Mouse (Mus musculus) central nervous system, embryonic 14 days (tissue): ENCODE results near the gene Fibp. TPM values are rescaled to one million over a fixed set of nuclear protein-coding genes. Genes with fewer than 3 reads are reported as not detected.

Experiments used
- polyA plus RNA-seq: library from polyadenylated mRNA; depleted of rRNA; stranded (reverse); fragments of >200 nt; gene quantifications from 2 replicates; pipeline ENCODE4 v1.2.3, GENCODE M21; 2012; rRNA removed

The Fibp gene
- 216 and 221 TPM in 2 replicates for polyA plus RNA-seq

GRCm38 (mm10) chr19:5460465-5460911 lies at the start of gene Fibp:
Fibp (plus strand) TSS chr19:5460615.

GRCm38 (mm10) chr19:5424782-5425741 lies 35.4 kb upstream of the Fibp start, which contains the start of the genes Drap1 and AI837181:
Drap1 (minus strand) TSS chr19:5424979.
AI837181 (plus strand) TSS chr19:5425144.

GRCm38 (mm10) chr19:5447515-5448353 lies 12.7 kb upstream of the Fibp start, which contains the start of gene Fosl1:
Fosl1 (plus strand) TSS chr19:5447547.

GRCm38 (mm10) chr19:5457746-5458442 lies 2.5 kb upstream of the Fibp start, which contains the start of gene Ccdc85b:
Ccdc85b (minus strand) TSS chr19:5457894.

GRCm38 (mm10) chr19:5468374-5468773 lies 8.0 kb downstream of the Fibp start, which contains the start of gene Ctsw:
Ctsw (minus strand) TSS chr19:5468507.

GRCm38 (mm10) chr19:5473720-5474119 lies 13.3 kb downstream of the Fibp start, which contains the start of gene Efemp2:
Efemp2 (plus strand) TSS chr19:5473954.

GRCm38 (mm10) chr19:5487768-5488550 lies 27.5 kb downstream of the Fibp start, which contains the start of gene Mus81:
Mus81 (minus strand) TSS chr19:5488402.

GRCm38 (mm10) chr19:5490313-5490897 lies 30.0 kb downstream of the Fibp start, which contains the start of gene Cfl1:
Cfl1 (plus strand) TSS chr19:5490455.

GRCm38 (mm10) chr19:5503687-5504086 lies 43.3 kb downstream of the Fibp start, which contains the start of gene 1700020D05Rik:
1700020D05Rik (minus strand) TSS chr19:5503787.

GRCm38 (mm10) chr19:5510031-5511026 lies 49.9 kb downstream of the Fibp start, which contains the start of gene Snx32:
Snx32 (minus strand) TSS chr19:5510538.

Other genes starting within 250 kb of the Fibp start
- 45.1 and 54.2 TPM in 2 replicates for gene Pacs1, start 187.5 kb upstream of the Fibp start, polyA plus RNA-seq
- gene Sf3b2, start 165.2 kb upstream of the Fibp start, polyA plus RNA-seq: 197 and 209 TPM in 2 replicates
- gene Gal3st3, start 162.3 kb upstream of the Fibp start, polyA plus RNA-seq: 35.0 and 36.4 TPM in 2 replicates
- gene Catsper1, start 124.9 kb upstream of the Fibp start, polyA plus RNA-seq: not detected in 2 replicates
- gene Cst6, start 111.0 kb upstream of the Fibp start, polyA plus RNA-seq: 2.2 and 2.4 TPM in 2 replicates
- gene Eif1ad, start 93.9 kb upstream of the Fibp start, polyA plus RNA-seq: 42.2 and 43.6 TPM in 2 replicates
- gene Banf1, start 93.4 kb upstream of the Fibp start, polyA plus RNA-seq: 200 and 202 TPM in 2 replicates
- 89.8 and 93.4 TPM in 2 replicates for gene Sart1, start 71.9 kb upstream of the Fibp start, polyA plus RNA-seq
- 0.05 TPM in 1 of 2 replicates, not detected in the other for gene Tsga10ip, start 58.1 kb upstream of the Fibp start, polyA plus RNA-seq
- gene Drap1, start 35.6 kb upstream of the Fibp start, polyA plus RNA-seq: 304 and 309 TPM in 2 replicates
- gene AI837181, start 35.5 kb upstream of the Fibp start, polyA plus RNA-seq: 76.5 and 85.9 TPM in 2 replicates
- gene Fosl1, start 13.1 kb upstream of the Fibp start, polyA plus RNA-seq: 0.05 TPM in 1 of 2 replicates, not detected in the other
- 10.6 and 11.6 TPM in 2 replicates for gene Ccdc85b, start 2.7 kb upstream of the Fibp start, polyA plus RNA-seq
- 2.6 and 2.7 TPM in 2 replicates for gene Ctsw, start 7.9 kb downstream of the Fibp start, polyA plus RNA-seq
- 50.0 and 85.2 TPM in 2 replicates for gene Efemp2, start 13.3 kb downstream of the Fibp start, polyA plus RNA-seq
- gene Mus81, start 27.8 kb downstream of the Fibp start, polyA plus RNA-seq: 57.1 and 64.2 TPM in 2 replicates
- 1,583 and 1,664 TPM in 2 replicates for gene Cfl1, start 29.8 kb downstream of the Fibp start, polyA plus RNA-seq
- gene 1700020D05Rik, start 43.2 kb downstream of the Fibp start, polyA plus RNA-seq: 3.8 and 4.0 TPM in 2 replicates
- gene Snx32, start 49.9 kb downstream of the Fibp start, polyA plus RNA-seq: 103 and 108 TPM in 2 replicates
- gene Ovol1, start 100.0 kb downstream of the Fibp start, polyA plus RNA-seq: 0.05 and 0.56 TPM in 2 replicates
- gene Ap5b1, start 107.4 kb downstream of the Fibp start, polyA plus RNA-seq: 2.4 and 2.5 TPM in 2 replicates
- 90.9 and 107 TPM in 2 replicates for gene Rnaseh2c, start 141.3 kb downstream of the Fibp start, polyA plus RNA-seq
- 155 and 159 TPM in 2 replicates for gene Kat5, start 149.6 kb downstream of the Fibp start, polyA plus RNA-seq
- gene Rela, start 176.9 kb downstream of the Fibp start, polyA plus RNA-seq: 38.6 and 41.9 TPM in 2 replicates
- gene Sipa1, start 203.1 kb downstream of the Fibp start, polyA plus RNA-seq: 25.8 and 34.4 TPM in 2 replicates
- gene Map3k11, start 228.1 kb downstream of the Fibp start, polyA plus RNA-seq: 20.8 and 24.0 TPM in 2 replicates
- gene Pcnx3, start 228.3 kb downstream of the Fibp start, polyA plus RNA-seq: 80.3 and 94.9 TPM in 2 replicates
- gene Kcnk7, start 243.8 kb downstream of the Fibp start, polyA plus RNA-seq: 0.05 and 0.21 TPM in 2 replicates